Mouse (Mus musculus) mouse trophoblast stem cell (cell line): ENCODE data around the gene Cgnl1.
"Not testable (repeated sequence)": the region's sequence is repeated elsewhere in the genome, so short reads cannot be mapped to it uniquely, and the experiment has no call there.

Source experiments
- in situ Hi-C, 2 experiments: fragments of 300-500 bp; cut with MseI, MboI; formaldehyde crosslinking; loops; 2 replicates in 1 of 2; 3 replicates in 1 of 2; pipeline ENCODE4 v1.15.1; 2025

The Cgnl1 gene

DNA sequence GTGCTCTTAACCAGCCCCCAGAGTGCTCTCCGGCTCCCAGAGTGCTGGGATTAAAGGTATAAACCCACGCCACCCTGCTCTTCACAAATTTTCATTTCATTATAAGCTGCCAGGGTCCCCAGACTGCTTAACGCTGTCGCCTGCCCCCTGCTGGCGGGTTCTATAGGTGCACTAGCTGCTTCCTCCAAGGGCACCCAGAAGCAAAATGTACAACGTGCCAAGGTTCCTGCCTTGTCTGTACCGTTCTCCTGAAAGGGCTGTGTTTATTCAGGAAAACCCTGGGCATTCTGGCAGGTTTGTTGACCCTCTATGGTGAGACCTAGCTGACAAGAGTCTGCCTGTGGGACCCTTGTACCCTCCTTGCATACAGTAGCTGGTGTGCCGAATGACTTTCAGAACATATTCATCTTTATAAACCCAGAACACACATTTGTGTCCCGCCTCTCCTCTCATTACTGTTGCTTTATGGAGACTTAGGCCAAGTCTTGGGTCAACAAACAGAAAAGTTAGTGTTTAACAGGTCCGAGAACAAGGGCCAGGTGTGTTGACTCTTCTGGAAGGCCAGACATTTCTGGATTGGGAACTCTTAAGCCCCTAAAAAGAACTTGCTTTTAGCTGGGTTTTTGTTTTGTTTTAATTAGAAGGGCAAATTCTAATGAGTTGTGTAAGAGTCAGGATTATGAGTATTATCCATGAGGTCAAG, 146.5 kb downstream of the Cgnl1 start:
- in situ Hi-C loops = no loop called here

DNA sequence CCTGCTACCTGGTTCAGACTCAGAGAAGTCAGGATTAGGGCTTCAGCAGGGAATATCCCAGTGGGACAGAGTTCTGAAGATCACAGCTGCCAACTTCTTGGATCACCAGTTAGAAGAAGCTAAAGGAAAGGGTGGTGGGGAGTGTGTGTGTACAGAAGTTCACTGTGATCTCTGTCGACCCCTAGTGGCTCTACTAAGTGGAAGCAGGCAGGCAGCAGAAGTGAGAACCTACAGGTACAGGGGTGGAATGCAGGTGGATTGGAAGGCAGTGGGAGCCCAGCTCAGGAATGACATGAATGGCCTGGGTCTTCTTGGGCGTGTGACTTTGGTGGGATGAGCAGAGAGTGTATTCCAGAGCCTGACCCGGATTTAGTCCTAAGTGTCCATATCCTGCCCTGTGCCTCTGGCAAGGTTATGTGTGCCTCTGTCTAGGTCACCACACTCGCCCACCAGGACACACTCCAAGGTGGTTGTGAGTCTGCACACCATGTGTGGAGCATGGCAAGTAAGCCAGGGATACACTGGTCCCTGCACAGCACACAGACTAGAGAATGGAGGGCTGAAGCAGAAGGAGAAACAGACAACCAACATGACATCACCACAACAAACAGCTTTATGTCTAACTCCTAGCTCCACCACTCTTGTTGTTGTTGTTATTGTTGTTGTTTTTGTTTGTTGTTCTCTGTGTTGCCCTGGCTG, 147.4 kb downstream of the Cgnl1 start:
- in situ Hi-C loops = no loop called here

DNA sequence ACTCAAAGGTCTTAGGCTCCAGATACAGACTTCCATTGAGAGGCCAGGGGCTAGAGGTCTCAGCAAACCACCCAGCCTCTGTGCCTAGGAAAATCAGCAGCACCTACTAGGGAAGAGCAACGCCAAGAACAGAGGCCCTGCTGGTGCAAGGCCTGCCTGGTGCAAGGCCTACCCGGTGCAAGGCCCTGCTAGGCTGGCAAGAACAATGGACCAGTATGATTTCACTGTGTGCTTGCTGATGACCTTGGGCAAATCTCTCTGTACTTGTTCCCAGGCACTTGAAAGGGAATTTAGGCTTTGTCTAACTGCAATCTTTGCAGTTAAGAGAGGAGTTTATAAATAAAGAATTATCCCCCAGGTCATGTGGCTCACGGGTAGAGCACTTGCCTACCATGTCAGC, 148.8 kb downstream of the Cgnl1 start:
- in situ Hi-C loops = no loop called here

DNA sequence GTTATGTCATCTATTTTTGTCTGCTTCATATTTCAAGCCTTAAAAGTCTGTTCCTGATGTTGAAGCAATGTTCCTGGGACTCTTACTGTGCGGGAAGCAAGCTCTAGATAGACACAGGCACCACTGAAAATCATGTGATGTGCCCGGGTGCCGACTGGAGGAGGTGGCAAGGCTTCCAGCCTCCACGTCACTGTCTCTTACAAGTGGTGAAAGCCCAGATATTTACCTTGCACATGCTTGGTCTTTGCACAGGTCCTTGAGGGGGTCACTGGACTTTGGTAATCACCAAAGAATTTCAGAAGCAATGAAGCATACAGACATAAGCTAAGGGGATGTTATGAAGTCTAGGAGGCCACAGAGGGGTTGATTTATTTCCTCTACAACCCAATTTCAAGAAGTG, 149.4 kb downstream of the Cgnl1 start:
- in situ Hi-C loops = no loop called here

DNA sequence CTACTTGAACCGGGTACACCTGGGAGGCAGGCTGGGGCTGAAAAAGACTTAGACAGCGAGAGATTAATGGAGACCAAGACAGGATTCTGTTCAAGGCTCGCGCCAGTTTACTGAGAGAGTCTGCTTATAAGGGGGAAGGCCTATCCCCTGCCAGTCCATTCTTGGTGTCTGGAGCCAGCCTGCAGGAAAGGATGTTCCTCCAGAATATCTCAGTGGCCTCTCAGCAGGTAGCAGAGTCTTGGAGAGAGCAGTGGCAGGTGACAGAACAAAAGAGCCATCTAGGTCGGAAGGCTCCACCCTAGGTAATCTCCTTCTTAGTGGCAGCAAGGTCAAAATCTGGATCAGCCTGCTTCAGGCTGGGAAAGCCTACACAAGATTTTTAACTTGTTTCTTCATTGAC, 151.3 kb downstream of the Cgnl1 start:
- in situ Hi-C loops = not testable (repeated sequence)

DNA sequence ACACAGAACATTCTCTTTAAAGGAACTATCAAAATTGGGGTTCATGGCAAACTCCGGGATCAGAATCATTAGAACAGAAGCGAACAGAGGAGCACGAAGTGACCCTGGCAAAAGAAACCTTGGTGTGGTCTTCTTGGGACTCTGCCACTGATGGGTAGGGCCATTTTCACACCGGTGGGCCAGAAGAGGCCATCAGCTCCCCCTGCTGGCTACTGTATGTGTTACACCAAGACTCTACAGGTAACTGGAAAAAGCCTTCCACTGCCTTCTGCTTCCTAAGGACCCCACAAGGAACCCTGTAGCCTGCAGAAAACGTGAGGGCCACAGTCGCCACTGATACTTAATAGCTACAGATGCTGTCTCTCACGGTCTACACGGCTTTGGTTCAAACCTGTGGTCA, 154.0 kb downstream of the Cgnl1 start:
- in situ Hi-C loops = loop anchor here in 1 of 2 experiments (10.0 kb wide), 1 partner anchor 253 kb away; no protein-coding TSS in a partner anchor

DNA sequence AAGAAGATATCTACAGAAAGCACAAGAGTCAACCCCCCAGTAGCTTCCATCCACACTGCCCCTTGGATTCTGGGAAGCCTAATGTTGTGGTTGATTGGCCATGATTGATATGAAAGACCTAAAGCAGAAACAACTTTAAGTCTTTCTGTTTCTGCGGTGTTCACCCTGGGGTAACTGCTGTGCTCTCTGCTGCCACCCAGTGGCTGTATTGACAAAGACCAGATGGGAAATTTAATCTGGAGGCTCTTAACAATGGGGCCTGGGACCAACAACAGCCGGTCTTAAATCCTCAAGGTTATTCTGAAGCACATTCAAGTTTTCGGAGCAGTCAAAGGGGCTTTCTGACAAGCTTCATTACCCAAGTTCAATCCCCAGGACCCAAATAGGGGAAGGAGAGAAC, 155.2 kb downstream of the Cgnl1 start:
- in situ Hi-C loops = loop anchor here in 1 of 2 experiments (10.0 kb wide), 1 partner anchor 251 kb away; no protein-coding TSS in a partner anchor

DNA sequence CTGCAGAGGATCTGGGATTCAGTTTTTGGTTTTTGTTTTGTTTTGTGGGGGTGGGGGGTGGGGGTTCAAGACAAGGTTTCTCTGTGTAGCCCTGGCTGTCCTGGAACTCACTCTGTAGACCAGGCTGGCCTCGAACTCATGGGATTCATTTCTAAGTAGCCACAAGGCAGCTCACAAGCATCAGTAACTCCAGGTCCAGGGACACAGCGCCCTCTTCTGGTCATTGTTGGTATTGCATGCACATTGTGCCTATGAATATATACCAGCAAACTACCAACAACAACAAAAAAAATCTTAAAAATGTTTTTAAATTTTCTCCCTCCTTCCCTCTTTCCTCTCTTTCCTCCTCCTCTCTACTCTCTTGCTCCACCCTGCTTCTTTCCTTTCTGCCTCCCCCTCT, 156.8 kb downstream of the Cgnl1 start:
- in situ Hi-C loops = loop anchor here (5.0 to 10.0 kb wide), 2 partner anchors 72 to 250 kb away; no protein-coding TSS in a partner anchor

DNA sequence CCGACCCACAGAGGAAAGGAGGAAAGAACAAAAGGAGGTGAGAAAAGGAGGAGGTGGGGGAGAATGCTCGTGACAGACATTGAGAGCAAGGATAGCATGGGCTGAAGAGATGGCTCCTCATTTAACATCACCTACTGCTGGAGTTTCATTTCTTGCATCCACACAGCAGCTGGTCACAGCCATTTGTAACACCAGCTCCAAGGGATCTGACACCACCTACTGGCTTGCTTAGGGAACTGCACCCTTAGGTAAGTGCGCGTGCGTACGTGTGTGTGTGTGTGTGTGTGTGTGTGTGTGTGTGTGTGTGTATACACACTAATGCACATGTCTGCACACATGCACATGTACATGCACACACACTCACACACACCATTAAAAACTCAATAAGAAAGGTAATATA, 158.4 kb downstream of the Cgnl1 start:
- in situ Hi-C loops = loop anchor here (5.0 to 10.0 kb wide), 2 partner anchors 71 to 248 kb away; no protein-coding TSS in a partner anchor

DNA sequence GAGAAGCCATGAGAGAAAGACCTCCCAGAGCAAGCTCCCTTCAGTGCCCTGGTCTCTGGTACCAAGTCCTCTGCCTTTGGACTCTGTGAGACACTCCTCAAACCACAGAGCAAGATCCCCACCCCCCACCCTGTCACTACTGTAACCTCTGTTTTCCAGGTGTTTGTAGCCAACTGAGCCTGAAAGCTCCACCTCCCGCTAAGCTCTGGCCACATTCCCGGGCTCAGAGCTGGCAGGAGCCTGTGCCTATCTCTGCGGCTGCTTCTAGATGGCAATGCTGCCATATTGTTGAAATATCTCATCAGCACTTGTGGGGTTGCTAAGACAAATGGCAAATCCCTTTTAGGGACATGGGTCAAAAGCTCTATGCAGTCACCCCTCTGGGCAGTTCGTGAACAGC, 159.5 kb downstream of the Cgnl1 start:
- in situ Hi-C loops = loop anchor here (5.0 to 10.0 kb wide), 2 partner anchors 70 to 247 kb away; no protein-coding TSS in a partner anchor

DNA sequence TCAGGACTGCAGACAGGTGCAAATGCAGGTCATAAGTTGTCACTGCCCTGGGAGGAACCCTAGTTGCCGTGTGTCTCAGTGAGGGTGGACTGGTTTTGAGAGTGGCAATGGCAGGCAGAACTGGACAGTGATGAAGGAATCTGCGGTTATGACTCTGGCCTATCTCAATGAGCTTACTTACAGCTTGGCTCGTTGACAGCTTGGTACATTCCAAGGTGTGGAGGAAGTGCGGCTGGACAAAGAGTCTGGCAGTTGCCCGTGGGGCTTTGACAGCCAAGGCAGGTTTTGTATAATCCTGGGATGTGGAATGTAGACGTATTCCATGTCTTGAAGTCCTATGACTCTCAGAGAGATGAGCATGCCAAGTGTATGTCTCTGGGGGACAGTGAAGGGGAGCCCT, 162.4 kb downstream of the Cgnl1 start:
- in situ Hi-C loops = no loop called here

DNA sequence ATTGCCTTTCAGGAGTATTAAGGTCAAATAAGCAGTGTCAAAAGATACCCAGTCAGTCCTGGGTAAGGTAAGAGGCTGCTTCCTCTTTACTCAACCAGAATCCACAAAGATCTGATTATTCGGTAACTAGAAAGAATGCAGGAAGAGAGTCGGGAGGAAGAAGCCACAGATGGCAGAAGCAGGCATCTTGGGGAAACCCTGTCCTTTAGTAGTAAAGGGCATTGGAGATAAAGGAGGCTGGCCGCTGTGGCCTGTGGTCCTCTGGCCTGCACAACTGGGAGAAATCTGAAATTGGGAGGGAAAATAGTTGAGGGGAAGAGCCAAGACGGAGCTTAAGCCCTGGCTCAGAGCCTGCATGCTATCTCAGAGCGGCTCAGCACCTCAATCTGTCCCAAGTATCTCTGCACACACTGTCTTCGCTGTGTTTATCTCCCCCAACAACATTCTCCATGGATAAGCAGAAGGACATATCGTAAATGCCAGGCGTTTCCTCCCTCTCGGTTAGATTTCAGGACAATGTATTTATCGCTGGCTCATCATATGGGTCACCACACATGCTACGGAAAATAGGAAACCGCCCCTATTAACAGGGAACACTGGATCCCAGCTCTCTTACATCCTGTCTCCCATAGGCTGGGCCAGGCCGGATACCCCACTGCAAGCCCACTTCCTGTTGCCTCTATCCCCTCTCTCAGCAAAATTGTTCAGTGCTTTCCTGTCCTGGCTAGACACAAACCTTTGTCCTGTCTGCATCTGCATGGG, 164.9 kb downstream of the Cgnl1 start:
- in situ Hi-C loops = no loop called here

DNA sequence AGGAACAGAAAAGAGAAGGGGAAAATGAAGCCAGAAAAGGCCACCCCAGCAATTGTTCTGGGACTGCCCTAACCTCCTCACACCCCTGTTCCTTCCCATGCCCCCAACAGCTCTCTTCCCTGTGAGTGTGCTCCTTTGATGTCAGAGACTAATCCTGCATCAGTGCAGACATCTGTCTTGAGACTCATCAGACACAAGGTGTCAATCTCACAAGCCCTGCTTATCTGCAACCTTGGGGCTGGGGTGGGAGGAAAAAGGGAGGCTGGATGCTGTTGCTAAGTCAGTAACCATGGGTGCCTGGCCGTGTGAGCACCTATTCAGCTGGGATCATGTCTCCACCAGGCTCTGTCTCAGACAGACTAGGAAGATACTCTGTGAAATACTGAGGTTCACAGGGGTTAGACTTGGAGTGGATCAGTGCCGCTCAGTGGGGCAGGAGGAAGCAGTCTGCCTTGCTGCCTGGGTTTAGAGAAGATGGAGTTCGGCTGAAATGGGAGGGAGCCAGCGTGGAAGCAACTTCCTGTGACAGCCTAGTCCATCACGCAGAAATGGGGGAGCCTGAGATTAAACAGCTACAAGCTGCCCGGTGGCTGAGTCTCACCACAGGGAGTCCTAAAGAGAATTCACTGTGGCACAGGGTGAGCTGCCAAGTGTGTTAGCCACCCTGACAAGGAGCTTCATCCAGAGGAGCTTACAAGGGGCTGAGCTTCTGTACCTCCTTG, 166.3 kb downstream of the Cgnl1 start:
- in situ Hi-C loops = no loop called here

DNA sequence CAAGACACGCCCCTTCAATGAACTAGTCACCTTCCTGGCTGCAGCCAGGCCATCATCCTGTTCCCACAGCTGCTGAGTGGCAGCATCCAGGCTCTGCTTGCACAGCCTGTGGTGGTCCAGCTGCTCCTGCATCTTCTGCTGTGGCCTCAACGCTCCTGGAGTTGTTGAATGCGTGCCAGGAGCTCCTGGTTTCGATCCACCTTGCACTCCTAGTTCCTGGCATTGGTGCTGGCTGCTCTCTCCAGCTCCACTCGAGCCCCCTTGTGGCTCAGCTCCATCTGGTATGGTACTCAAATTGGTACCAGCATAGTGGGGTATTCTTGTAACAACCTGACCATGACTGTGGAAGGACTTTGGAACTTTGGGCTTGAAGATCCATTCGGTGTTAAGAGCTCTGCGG, 171.5 kb downstream of the Cgnl1 start:
- in situ Hi-C loops = no loop called here

DNA sequence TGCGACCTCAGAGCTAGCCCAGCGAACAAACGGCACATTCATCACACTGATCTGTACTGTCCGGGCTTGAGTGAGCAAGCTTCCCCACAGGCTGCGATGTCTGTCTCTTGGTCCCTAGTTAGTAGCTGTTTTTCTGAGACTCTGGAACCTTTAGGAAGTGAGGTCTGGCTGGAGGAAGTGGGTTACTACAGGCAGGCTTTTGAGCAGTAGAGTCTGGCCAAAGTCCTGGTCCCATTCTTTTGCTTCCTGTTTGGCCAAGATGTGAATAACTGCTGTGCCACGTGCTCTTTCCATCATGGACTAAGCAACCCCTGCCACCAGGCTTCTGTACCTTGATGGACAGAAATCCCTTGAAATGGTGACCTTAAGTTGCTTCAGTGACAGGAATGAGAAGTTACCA, 174.5 kb downstream of the Cgnl1 start:
- in situ Hi-C loops = no loop called here

DNA sequence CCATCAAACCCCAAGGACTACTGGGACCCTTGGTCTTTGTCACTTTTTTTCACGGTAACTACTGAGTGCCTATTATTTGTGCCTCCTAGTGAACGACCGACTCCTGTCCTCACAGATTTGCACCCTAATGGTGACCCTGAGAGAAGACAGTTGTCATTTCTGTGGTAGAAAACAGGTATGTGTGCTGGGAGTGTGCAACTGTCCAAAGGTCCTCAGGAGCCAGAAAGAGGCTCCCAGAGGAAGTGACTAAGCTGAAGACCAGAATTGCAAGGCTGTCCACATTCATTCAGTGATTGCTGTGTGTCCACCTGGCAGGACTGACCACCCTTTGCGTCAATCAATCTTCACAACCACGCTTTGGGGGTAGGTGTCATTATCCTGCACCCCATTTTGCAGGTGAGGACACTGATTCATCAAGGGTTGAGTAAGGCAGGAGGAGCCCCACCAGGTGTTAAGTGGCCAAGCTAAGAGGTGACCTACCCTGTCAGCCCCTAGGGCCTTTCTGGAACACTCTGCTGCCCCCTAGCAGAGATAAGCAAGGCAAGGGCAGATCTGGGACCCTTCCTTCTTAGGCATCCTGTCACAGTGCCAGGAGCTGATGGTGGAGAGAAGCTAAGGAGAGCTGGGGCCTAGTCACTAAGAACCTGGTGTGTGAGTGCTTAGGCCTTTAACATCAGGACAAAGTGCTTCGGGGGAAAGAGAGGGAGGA, 178.7 kb downstream of the Cgnl1 start:
- in situ Hi-C loops = no loop called here

DNA sequence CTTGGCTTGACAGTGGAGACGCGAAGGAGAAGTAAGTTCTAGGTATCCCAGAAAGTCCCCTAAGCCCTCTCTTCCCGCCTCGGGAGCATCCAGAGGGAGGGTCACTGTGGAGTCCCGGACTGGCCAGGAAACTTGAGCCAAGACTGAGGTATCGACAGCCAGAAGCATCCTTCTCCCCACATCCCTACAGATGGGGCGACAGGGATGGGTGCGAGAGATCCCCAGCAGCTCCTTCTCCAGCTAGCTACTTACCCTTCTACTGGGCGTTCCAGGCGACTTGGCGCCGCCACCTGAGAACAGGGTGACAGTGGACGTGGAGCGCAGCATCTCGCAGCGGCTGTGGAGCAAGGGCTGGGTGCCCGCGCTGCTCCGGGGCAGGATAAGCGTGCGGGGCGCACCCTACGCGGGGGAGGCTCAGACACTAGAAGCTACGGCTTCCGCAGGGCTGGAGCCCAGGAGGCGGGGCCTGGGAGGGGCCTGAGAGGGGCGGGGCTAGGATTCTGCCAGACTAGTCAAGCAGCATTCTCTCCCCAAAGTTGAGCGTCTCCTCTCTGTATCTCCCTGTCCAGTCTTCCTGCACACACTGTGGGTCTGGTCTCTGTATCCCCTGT, 179.4 kb downstream of the Cgnl1 start, which contains the start of gene Myzap:
Myzap (minus strand) TSS at position 423 of the 611 bp plus-strand sequence.
- in situ Hi-C loops = no loop called here

DNA sequence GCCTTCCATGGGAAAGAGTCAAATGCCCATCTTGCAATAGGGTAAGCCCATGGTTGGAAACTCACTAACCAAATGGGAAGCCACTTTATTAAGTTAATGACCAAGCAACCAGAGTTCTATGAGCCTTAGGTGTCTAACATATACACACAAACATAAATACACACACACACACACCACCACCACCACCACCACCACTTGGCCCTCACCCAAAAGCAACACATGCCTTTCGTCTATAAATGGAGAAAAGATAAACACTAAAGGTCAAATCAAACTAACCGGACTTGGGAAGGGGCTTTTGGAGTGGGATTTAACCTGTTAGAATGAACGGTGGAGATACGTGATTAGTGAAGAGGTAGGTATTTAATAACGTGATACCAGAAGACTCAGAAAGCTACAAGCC, 180.3 kb downstream of the Cgnl1 start:
- in situ Hi-C loops = no loop called here

DNA sequence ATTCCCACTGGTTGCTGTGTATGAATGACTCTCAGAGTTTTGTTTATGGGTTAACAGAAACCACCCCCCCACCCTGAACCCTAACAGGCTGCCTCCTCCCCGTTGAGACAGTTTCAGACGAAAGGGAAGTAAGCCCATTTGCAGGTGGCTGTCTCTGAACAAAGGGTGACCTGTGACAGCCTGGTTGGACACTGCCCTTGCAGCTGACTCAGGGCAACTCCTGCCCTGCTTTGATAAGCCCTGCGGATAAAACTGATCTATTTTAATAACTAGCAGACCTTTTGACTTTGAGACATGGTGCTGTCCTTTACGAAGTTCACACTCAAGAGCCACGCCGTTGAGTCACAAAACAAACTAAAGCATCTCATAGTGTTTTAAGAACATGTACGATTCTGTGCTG, 181.6 kb downstream of the Cgnl1 start:
- in situ Hi-C loops = no loop called here

DNA sequence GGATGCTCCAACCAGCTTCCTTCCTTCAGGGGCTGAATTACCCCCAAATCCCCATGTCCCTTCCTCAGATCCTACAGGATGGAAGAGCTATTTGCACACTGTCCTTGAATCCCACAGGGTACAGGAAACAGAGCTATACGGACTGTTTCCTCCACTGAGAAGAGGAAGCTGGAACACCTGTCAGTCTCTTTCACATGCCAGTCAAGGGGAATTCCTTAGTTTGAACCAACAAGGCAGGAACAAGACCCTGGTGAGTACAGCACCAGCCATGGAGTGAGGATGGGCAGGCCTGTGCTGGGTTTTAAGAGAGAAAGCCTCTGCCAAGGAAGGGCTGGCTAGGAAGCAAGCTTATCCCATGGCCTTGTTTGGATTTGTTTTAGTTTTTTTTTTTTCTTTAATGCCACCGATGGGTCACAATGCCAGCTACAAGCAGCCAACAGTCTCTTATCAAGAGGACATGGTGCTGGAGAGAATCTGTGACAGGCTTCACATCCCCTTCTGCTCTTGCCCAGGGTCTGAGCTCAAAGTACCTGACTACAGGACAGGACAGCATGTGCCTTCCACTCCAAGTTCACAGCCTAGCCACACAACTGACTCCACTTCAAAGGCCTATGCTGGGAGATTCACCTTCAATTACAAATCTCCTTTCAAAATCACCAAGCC, 182.3 kb downstream of the Cgnl1 start:
- in situ Hi-C loops = no loop called here
